Mouse (Mus musculus): ENCODE data around the gene Ranbp9.

DNA sequence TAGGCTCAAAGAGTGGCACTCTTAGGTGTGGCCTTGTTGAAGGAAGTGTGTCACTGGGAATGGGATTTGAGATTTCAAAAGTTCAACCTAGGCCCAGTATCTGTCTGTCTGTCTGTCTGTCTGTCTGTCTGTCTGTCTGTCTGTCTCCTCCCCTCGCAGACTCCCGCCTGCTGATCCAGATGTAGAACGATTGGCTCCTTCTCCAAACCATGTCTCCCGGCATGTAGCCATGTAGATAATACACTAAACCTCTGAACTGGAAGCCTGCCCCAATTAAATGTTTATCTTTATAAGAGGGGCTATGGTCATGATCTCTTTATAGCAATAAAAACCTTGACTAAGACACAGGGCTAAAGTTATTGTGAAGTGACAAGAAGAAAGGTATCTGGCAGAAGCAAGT is 35.3 kb downstream of the Ranbp9 start:
- TF ChIP-seq CTCF (IDR thresholded peaks at IDR 0.05; ENCODE audit: extremely low read depth, insufficient read length, insufficient replicate concordance, low read depth, low read length) (no peak), POLR2A (IDR thresholded peaks at IDR 0.05; ENCODE audit: low read depth, low read length) (no peak)

All from small intestine, adult 2 months (tissue).